Mouse (Mus musculus) heart, postnatal 0 days (tissue): ENCODE measurements around the gene Ube2ql1. TPM values are rescaled to one million over a fixed set of nuclear protein-coding genes. Genes with fewer than 3 reads are reported as not detected.
A peak's percentile ranks its signal among the peaks of the same experiment; 100 is the strongest.

Experiments used
- ATAC-seq: fragments of 200-750 bp; cut with Nextera tagmentation; 2 replicates; pipeline ENCODE4 v1.8.0; 2017; ENCODE audit warnings: low read depth, moderate number of reproducible peaks, moderate library complexity; ENCODE audit not compliant: insufficient read depth
- DNase-seq: peaks from one replicate; pipeline ENCODE4 v3.0.0-alpha.2; 2016; ENCODE audit warnings: low spot score
- H3K27ac ChIP-seq: fragments of 300-500 bp; sonication (generic); 2 replicates; pipeline ENCODE4 v1.5.1; 2014; ENCODE audit warnings: low read depth, mild to moderate bottlenecking
- H3K27me3 ChIP-seq: fragments of 300-500 bp; sonication (generic); 2 replicates; pipeline ENCODE4 v1.6.1; 2014; ENCODE audit warnings: low read length, mixed read lengths; ENCODE audit not compliant: control insufficient read depth, insufficient read depth
- H3K36me3 ChIP-seq: fragments of 300-500 bp; sonication (generic); replicated peaks from 2 replicates; pipeline ENCODE4 v1.6.1; 2014; ENCODE audit warnings: low read length, mixed read lengths; ENCODE audit not compliant: control insufficient read depth, insufficient read depth
- H3K4me1 ChIP-seq: fragments of 300-500 bp; sonication (generic); 2 replicates; pipeline ENCODE4 v1.6.1; 2014; ENCODE audit warnings: antibody characterized with exemption; ENCODE audit not compliant: control insufficient read depth, insufficient read depth
- H3K4me2 ChIP-seq: fragments of 300-500 bp; sonication (generic); 2 replicates; pipeline ENCODE4 v1.6.1; 2014; ENCODE audit warnings: low read depth, mild to moderate bottlenecking, low read length, moderate library complexity
- H3K4me3 ChIP-seq: fragments of 300-500 bp; sonication (generic); 2 replicates; pipeline ENCODE4 v1.5.1; 2014; ENCODE audit warnings: low read depth, low read length
- H3K9ac ChIP-seq: fragments of 300-500 bp; sonication (generic); replicated peaks from 2 replicates; pipeline ENCODE4 v1.6.1; 2014; ENCODE audit warnings: low read depth, low read length, mixed read lengths
- H3K9me3 ChIP-seq: fragments of 300-500 bp; sonication (generic); replicated peaks from 2 replicates; pipeline ENCODE4 v1.6.1; 2016; ENCODE audit warnings: low read length; ENCODE audit not compliant: control insufficient read depth
- CTCF ChIP-seq: IDR thresholded peaks from 2 replicates; pipeline ENCODE4 v1.5.1; 2016; ENCODE audit warnings: antibody characterized with exemption, control low read depth, low read depth
- EP300 ChIP-seq: IDR thresholded peaks from 2 replicates; pipeline ENCODE4 v1.6.1; 2016; ENCODE audit warnings: antibody characterized with exemption, low read depth
- WGBS: fragments of 180-500 bp; shearing (Covaris S2); extraction: QIAGEN DNeasy Blood & Tissue Kit; methylation state at CpG from one replicate; pipeline ENCODE4 v1.1.7; 2014; 5-methylcytosine and 5-hydroxymethylcytosine counted together
- polyA plus RNA-seq: library from polyadenylated mRNA; unstranded; fragments of >200 nt; fragmentation: Nextera tagmentation; extraction: Ambion mirVana; gene quantifications from 2 replicates; pipeline ENCODE4 v1.2.1, GENCODE M21; 2015
- total RNA-seq: library from RNA; depleted of rRNA; stranded (reverse); fragments of >200 nt; gene quantifications from 2 replicates; pipeline ENCODE4 v1.2.3, GENCODE M21; 2014; ENCODE audit warnings: low replicate concordance

Gene Ube2ql1
- total and polyA plus RNA-seq, 2 experiments from 2014 or later = 0.08 to 0.41 TPM

GRCm38 (mm10) chr13:69768152-69768551 lies 28.5 kb upstream of the Ube2ql1 start:
- Histone ChIP-seq H3K36me3 (no peaks in the 10 kb centered on the region), H3K27me3 (no peaks in the 10 kb centered on the region), H3K9ac (no peak overlapping the region), H3K4me2 (no peak overlapping the region), H3K4me1 (no peaks in the 10 kb centered on the region), H3K4me3 (no peak overlapping the region), H3K9me3 (0 out of 2 replicates have a peak, but pooled peaks cover 4% of the 10 kb centered on the region), H3K27ac (no peak overlapping the region)
- WGBS = 74% methylated on average over 10 of the region's 10 CpGs
- TF ChIP-seq CTCF (no peak), EP300 (no peak)
- ATAC-seq (no peak), DNase-seq (no peak)

- Histone ChIP-seq H3K4me1 (no peaks in the 10 kb centered on the region), H3K4me3 (no peak overlapping the region), H3K27me3 (no peaks in the 10 kb centered on the region), H3K4me2 (no peak overlapping the region), H3K27ac (no peak overlapping the region), H3K36me3 (no peaks in the 10 kb centered on the region), H3K9me3 (0 out of 2 replicates have a peak, but pooled peaks cover 4% of the 10 kb centered on the region), H3K9ac (no peak overlapping the region)
- 78% methylated on average over 9 of the region's 9 CpGs for WGBS
- TF ChIP-seq EP300 (no peak), CTCF (no peak)
- ATAC-seq (no peak), DNase-seq (no peak)
Measured at GRCm38 (mm10) chr13:69764646-69765045, 25.0 kb upstream of the Ube2ql1 start.

- ATAC-seq = peak; percentile 60
- no peaks in the 10 kb centered on the region for H3K36me3 ChIP-seq
- TF ChIP-seq EP300 (no peak), CTCF (no peak)
- no peaks in the 10 kb centered on the region for H3K27me3 ChIP-seq
- 30% methylated on average over 10 of the region's 10 CpGs for WGBS
- H3K9me3 ChIP-seq = no peaks in the 10 kb centered on the region
- H3K4me2 ChIP-seq = no peak overlapping the region
- peak; percentile 58 for DNase-seq
- no peak overlapping the region for H3K9ac ChIP-seq
- no peaks in the 10 kb centered on the region for H3K4me1 ChIP-seq
- no peak overlapping the region for H3K4me3 ChIP-seq
- H3K27ac ChIP-seq = no peak overlapping the region
Measured at GRCm38 (mm10) chr13:69761393-69761792, 21.7 kb upstream of the Ube2ql1 start.

GRCm38 (mm10) chr13:69758979-69759378 lies 19.3 kb upstream of the Ube2ql1 start:
- WGBS = 43% methylated on average over 6 of the region's 6 CpGs
- no peak for TF ChIP-seq EP300
- Histone ChIP-seq H3K27ac (no peak overlapping the region), H3K4me2 (no peak overlapping the region), H3K9ac (no peak overlapping the region), H3K9me3 (no peaks in the 10 kb centered on the region), H3K4me3 (no peak overlapping the region), H3K4me1 (no peaks in the 10 kb centered on the region), H3K36me3 (no peaks in the 10 kb centered on the region), H3K27me3 (no peaks in the 10 kb centered on the region)
- DNase-seq (no peak), ATAC-seq (no peak)

- DNase-seq (no peak), ATAC-seq (no peak)
- H3K27ac ChIP-seq = no peak overlapping the region
- TF ChIP-seq EP300 (no peak), CTCF (no peak)
- no peak overlapping the region for H3K4me3 ChIP-seq
- no peaks in the 10 kb centered on the region for H3K9me3 ChIP-seq
- no peaks in the 10 kb centered on the region for H3K36me3 ChIP-seq
- no peak overlapping the region for H3K4me2 ChIP-seq
- no peaks in the 10 kb centered on the region for H3K4me1 ChIP-seq
- H3K27me3 ChIP-seq = no peaks in the 10 kb centered on the region
- H3K9ac ChIP-seq = no peak overlapping the region
- WGBS = 74% methylated on average over 2 of the region's 2 CpGs
Measured at GRCm38 (mm10) chr13:69752875-69753274, 13.2 kb upstream of the Ube2ql1 start.

GRCm38 (mm10) chr13:69751510-69751909 lies 11.8 kb upstream of the Ube2ql1 start:
- Histone ChIP-seq H3K27ac (no peak overlapping the region), H3K9ac (no peak overlapping the region), H3K36me3 (no peaks in the 10 kb centered on the region), H3K9me3 (no peaks in the 10 kb centered on the region), H3K4me2 (peak overlapping the region; percentile 4; the same call in 1 of the 2 replicates), H3K4me3 (no peak overlapping the region), H3K4me1 (no peaks in the 10 kb centered on the region), H3K27me3 (no peaks in the 10 kb centered on the region)
- no peak; the same call in 1 of the 2 replicates for ATAC-seq
- WGBS = 41% methylated on average over 6 of the region's 6 CpGs
- DNase-seq = no peak
- TF ChIP-seq CTCF (no peak), EP300 (no peak)
